Mouse (Mus musculus) small intestine, adult 2 months (tissue): ENCODE measurements around the gene Helz.

Experiments
- CTCF ChIP-seq: fragments of 200-500 bp; IDR thresholded peaks from 2 replicates; pipeline ENCODE4 v1.5.1; 2012; ENCODE audit warnings: low read depth, mild to moderate bottlenecking, control low read depth, inconsistent platforms, low read length, moderate library complexity, mixed read lengths; ENCODE audit not compliant: insufficient replicate concordance, insufficient read length; ENCODE audit errors: extremely low read depth
- POLR2A ChIP-seq: fragments of 200-500 bp; IDR thresholded peaks from 2 replicates; pipeline ENCODE4 v1.6.1; 2012; ENCODE audit warnings: low read depth, mild to moderate bottlenecking, control low read depth, inconsistent platforms, low read length, moderate library complexity

GRCm38 (mm10) chr11:107567431-107567830 lies 19.7 kb downstream of the Helz start:
- no peak for TF ChIP-seq CTCF
- no peak for TF ChIP-seq POLR2A
